Mouse (Mus musculus): ENCODE data around the gene Ctxn1. TPM values are rescaled to one million over a fixed set of nuclear protein-coding genes. Genes with fewer than 3 reads are reported as not detected.
A peak's percentile ranks its signal among the peaks of the same experiment; 100 is the strongest.

Gene Ctxn1
- total and polyA plus RNA-seq, 3 experiments: 0.58 to 5.6 TPM; not detected in 1

- Histone ChIP-seq H3K4me1 (ENCODE audit: control insufficient read depth in 1 of 2, insufficient read depth in 2 of 2, low read length in 2 of 2) (peaks cover 0 to 5% of the 10 kb centered on the region in 2 experiments; a peak in 1 of 4 replicates), H3K4me3 (ENCODE audit: control insufficient read depth in 1 of 2, insufficient read depth in 1 of 2, low read depth in 2 of 2, low read length in 2 of 2) (no peak overlapping the region), H3K9me3 (replicated peaks; ENCODE audit: insufficient read depth, low read length) (no peaks in the 10 kb centered on the region), H3K9ac (ENCODE audit: control insufficient read depth, low read depth, low read length, poor library complexity, severe bottlenecking) (no peak overlapping the region), H3K27me3 (ENCODE audit: control insufficient read depth in 1 of 2, insufficient read depth in 2 of 2, low read length in 2 of 2) (no peaks in the 10 kb centered on the region), H3K36me3 (ENCODE audit: control insufficient read depth in 1 of 2, insufficient read depth in 2 of 2, low read length in 2 of 2) (peaks cover 9 to 28% of the 10 kb centered on the region in 2 experiments), H3K79me2 (ENCODE audit: control insufficient read depth, insufficient read depth, low read length, poor library complexity) (no peaks in the 10 kb centered on the region), H3K27ac (ENCODE audit: control insufficient read depth, low read depth, low read length) (no peak overlapping the region)
- no peak for DNase-seq (ENCODE audit: low read depth, low spot score)
- no peak for TF ChIP-seq ZMIZ1 (IDR thresholded peaks at IDR 0.05; ENCODE audit: low read depth, low read length)
- no peak for TF ChIP-seq HCFC1 (IDR thresholded peaks at IDR 0.05; ENCODE audit: low read depth, low read length)
- TF ChIP-seq ZNF384 (IDR thresholded peaks at IDR 0.05; ENCODE audit: low read depth, low read length): no peak
- TF ChIP-seq CTCF (IDR thresholded peaks at IDR 0.05 in 2 of 3, conservative IDR thresholded peaks at IDR 0.05 in 1 of 3; ENCODE audit: control insufficient read depth in 1 of 3, insufficient read depth in 1 of 3, low read depth in 2 of 3, low read length in 3 of 3, poor library complexity in 1 of 3, severe bottlenecking in 1 of 3): peak in 2 of 3 experiments; percentile 16 to 32; a peak in 3 of 6 replicates
- TF ChIP-seq POLR2A (IDR thresholded peaks at IDR 0.05; ENCODE audit: control insufficient read depth in 1 of 2, insufficient read depth in 1 of 2, low read depth in 1 of 2, low read length in 2 of 2, poor library complexity in 1 of 2): 0 out of 4 replicates have a peak, but pooled peaks of 1 of the 2 experiments have one; percentile 26
- no peak for TF ChIP-seq EP300 (IDR thresholded peaks at IDR 0.05; ENCODE audit: low read depth in 1 of 2, low read length in 2 of 2)
- no peak for TF ChIP-seq MAZ (IDR thresholded peaks at IDR 0.05; ENCODE audit: low read depth, low read length)
- no peak for TF ChIP-seq ELF1 (IDR thresholded peaks at IDR 0.05; ENCODE audit: low read depth, low read length)
- no peak for TF ChIP-seq NELFE (IDR thresholded peaks at IDR 0.05; ENCODE audit: low read depth, low read length)
- no peak for TF ChIP-seq UBTF (IDR thresholded peaks at IDR 0.05; ENCODE audit: borderline replicate concordance, insufficient read depth, low read depth, low read length)
- TF ChIP-seq CHD1 (IDR thresholded peaks at IDR 0.05; ENCODE audit: low read depth, low read length): no peak
Measured at GRCm38 (mm10) chr8:4292738-4293137, 33.7 kb upstream of the Ctxn1 start.

- DNase-seq (ENCODE audit: low read depth, low spot score): no peak
- H3K79me2 ChIP-seq (ENCODE audit: control insufficient read depth, insufficient read depth, low read length, poor library complexity): peaks cover 15% of the 10 kb centered on the region
- peaks cover 2 to 10% of the 10 kb centered on the region in 2 experiments; a peak in 3 of 4 replicates for H3K4me1 ChIP-seq (ENCODE audit: control insufficient read depth in 1 of 2, insufficient read depth in 2 of 2, low read length in 2 of 2)
- no peaks in the 10 kb centered on the region for H3K27me3 ChIP-seq (ENCODE audit: control insufficient read depth in 1 of 2, insufficient read depth in 2 of 2, low read length in 2 of 2)
- peaks cover 4 to 9% of the 10 kb centered on the region in 2 experiments; a peak in 2 of 4 replicates for H3K36me3 ChIP-seq (ENCODE audit: control insufficient read depth in 1 of 2, insufficient read depth in 2 of 2, low read length in 2 of 2)
- peak overlapping the region; percentile 53 to 91 for H3K4me3 ChIP-seq (ENCODE audit: control insufficient read depth in 1 of 2, insufficient read depth in 1 of 2, low read depth in 2 of 2, low read length in 2 of 2)
- no peaks in the 10 kb centered on the region for H3K9me3 ChIP-seq (replicated peaks; ENCODE audit: insufficient read depth, low read length)
- peak overlapping the region; percentile 72 for H3K9ac ChIP-seq (ENCODE audit: control insufficient read depth, low read depth, low read length, poor library complexity, severe bottlenecking)
- TF ChIP-seq SMC3 (IDR thresholded peaks at IDR 0.05; ENCODE audit: low read depth, low read length): no peak
- TF ChIP-seq MXI1 (IDR thresholded peaks at IDR 0.05; ENCODE audit: low read depth, low read length): 0 out of 2 replicates have a peak, but pooled peaks have one; percentile 9
- peak overlapping the region; percentile 53 for H3K27ac ChIP-seq (ENCODE audit: control insufficient read depth, low read depth, low read length)
Measured at GRCm38 (mm10) chr8:4276111-4276465, 17.0 kb upstream of the Ctxn1 start.

Measured in MEL (cell line).